Mouse (Mus musculus) lung, postnatal 25 days (tissue): ENCODE measurements around the gene Rbck1.
"Not testable (repeated sequence)": the region's sequence is repeated elsewhere in the genome, so short reads cannot be mapped to it uniquely, and the experiment has no call there.

Experiments
- DNase-seq: peaks from one replicate; pipeline ENCODE4 v3.0.0; 2022; ENCODE audit warnings: low spot score

Gene Rbck1

DNA sequence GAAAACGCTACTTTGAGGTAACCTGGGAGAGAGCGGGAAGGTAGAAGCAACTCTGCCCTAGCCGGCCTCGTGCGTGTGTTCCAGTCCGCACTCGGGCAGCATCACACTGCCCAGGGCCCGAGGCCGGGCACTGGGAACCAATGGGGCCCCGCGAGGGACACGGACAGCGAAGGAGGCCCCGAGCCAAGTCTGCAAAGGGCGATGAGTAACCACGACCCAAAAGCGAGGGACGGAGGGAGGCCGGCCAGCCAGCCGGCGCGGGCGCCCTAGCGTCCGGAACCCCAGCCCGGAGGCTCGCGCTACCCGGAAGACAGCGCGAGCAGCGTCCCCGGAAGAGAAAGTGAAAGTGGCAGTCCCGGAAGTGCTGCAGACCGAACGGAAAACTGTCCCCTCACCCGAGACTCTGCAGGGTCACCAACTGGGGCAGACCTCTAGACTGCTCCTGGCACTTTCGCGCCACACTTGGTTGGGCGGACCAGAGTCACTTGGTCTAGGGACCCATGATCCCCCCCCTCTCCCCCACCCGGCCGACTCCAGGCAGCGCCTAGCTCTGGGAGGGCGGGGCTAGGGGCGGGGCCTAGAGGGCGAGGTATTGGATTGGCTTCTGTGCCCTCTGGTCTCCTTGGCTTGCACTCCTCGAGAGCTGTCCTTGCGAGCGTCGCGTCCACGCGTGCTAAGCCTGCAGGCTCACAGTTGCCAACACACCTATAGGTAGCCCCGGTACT, at the start of gene Rbck1:
Gene Rbck1 (minus strand): TSS at position 553 of the 725 bp plus-strand sequence.
- peak; percentile 90 for DNase-seq

DNA sequence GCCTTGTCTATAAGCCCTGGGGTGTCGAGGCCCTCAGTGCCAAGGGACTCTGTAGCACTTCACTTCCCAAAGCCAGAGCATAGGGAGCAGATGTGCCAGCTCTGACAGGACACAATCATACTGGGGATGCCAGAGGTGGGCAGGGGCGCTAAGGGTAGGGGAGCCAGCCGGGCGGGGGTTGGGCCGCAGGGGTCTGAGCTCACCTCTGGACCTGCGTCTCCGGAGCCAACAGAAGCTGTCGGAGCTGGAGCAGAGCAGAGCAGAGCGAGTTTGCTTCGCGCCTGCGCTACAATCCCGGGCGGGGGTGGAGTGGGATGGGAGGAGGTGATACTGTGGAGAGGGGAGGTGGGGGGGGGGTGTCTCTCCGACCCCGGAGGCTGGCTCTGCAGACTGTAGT, 43.9 kb upstream of the Rbck1 start, which contains the start of gene Nrsn2:
Gene Nrsn2 (minus strand): TSS at position 294 of the 397 bp plus-strand sequence.
- DNase-seq = no peak

DNA sequence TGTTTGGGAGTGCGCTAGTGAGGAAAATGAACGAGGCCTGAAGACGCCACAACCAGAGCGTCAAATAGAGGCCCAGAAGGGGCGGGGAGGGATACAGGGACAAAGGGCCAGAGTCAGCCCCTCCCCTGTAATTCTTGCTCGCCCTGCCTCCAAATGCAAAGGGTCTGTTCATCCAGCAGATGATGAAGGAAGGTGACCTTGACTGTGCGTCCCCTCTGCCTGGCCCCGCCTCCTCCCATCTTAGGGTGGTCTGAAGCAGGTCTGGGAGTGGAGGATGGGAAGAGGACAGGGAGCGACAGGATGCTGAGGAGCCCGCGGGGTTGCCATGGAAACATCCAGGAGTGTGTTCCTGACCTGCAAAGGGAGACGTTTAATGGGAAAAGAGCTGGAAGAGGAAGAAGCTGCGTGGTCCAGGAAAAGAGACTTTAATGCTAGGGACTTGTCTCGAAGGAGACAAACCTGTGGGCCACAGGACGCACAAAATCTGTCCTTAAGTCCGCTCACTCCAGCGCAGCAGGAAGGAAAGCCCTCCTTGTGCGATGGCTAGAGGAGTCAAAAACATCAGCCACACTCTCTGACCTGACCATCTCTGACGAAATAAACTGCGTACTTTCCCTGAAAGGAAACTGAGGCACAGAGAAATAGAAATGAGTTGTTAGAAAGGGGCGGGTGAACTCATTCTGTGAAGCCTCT, 43.3 kb upstream of the Rbck1 start:
- DNase-seq = no peak

DNA sequence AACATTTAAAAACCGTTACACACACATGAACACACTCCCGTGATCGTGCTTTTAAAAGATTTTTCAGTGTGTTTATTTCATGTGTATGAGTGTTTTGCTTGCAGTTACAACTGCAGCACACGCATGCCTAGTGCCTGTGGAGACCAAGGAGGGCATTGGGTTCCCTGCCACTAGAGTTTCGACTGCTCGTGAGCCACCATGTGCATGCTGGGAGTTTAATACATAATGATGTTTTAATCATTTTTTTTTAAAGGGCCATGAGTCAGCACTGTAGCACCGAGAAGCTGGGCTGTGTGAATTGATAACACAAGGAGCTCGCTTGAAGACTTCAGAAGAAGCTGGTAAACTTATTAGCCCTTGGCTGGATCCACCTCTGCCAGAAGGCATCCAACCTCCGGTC, 41.1 kb upstream of the Rbck1 start:
- no peak for DNase-seq

DNA sequence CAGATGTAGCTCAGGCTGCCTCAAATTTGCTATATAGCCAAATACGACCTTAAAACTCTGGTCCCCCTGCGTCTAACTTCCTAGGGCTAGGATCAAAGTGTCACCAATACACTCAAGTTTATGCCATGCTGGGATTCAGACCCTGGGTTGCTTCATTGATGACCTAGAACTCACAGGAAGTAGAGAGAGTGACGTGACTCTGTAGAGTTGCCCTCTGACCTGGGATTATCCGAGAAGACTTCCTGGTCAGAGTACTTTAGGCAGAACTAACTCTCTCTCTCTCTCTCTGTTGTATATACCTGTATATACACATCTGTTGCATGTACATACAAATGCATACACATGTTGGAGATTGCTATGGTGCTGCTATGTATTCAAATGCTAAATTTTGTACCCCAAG, 40.2 kb upstream of the Rbck1 start:
- no peak for DNase-seq

DNA sequence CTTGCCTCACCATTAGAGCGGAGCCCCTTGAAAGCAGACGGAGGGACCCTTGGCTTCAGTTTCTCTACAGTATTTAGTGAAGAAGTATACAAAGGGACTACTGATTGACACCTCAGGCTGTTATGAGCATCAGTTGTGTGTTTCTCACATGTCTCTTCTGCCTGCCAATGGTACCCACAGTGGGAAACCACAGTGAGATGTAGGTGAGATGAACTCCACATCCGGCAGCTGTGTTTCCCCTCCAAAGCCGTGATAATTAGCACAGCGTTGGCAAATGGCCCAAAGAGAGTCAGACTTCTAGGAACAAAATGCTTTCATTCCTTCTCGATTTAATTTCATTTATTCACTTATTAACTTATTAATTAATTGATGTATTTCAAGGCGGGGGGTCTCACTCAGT, 39.7 kb upstream of the Rbck1 start:
- DNase-seq = no peak

DNA sequence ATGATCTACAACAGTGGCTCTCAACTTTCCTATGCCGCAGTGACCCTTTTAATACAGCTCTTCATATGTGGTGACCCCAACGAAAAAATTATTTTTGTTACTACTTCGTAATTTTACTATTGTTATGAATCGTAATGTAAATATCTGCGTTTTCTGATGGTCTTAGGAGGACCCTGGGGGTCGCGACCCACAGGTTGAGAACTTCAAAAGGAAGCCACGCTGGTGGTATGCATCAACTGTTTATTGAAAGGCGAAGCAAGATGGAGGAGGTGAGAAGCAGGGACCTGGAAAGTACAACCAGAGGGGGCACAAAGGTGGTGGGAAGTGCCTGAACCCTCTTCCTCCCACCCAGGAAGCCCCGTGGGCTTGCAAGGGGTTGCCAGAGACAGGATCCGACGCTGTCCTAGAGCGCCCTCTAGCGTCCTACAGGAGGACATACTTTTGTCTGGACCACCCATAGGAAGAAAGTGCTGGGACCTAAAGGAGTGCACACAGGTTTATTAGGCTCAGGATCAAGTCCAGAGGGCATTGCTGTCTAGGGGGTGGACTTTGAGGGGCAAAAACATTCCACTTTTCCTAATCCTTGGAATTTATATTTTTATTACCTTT, 36.2 kb upstream of the Rbck1 start:
- DNase-seq = peak; percentile 62

DNA sequence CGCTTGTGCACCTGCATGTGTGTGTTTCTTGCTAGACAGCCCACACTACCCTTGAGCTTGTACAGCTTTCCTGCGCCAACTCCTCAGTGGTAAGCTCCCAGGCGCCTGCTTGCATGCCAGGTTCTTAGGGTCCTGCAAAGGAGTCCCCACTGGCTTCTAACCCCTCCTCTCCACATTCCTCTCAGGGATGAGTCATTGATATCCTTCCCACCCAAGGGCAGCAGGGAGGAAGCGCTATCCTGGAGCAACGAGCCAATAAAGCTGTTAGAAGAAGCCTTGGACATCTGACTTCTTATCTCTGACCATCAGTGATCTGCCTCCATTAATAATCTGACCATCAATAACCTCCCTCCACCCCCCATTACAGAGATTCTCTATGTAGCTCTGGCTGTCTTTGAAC, 35.5 kb upstream of the Rbck1 start:
- DNase-seq = no peak

DNA sequence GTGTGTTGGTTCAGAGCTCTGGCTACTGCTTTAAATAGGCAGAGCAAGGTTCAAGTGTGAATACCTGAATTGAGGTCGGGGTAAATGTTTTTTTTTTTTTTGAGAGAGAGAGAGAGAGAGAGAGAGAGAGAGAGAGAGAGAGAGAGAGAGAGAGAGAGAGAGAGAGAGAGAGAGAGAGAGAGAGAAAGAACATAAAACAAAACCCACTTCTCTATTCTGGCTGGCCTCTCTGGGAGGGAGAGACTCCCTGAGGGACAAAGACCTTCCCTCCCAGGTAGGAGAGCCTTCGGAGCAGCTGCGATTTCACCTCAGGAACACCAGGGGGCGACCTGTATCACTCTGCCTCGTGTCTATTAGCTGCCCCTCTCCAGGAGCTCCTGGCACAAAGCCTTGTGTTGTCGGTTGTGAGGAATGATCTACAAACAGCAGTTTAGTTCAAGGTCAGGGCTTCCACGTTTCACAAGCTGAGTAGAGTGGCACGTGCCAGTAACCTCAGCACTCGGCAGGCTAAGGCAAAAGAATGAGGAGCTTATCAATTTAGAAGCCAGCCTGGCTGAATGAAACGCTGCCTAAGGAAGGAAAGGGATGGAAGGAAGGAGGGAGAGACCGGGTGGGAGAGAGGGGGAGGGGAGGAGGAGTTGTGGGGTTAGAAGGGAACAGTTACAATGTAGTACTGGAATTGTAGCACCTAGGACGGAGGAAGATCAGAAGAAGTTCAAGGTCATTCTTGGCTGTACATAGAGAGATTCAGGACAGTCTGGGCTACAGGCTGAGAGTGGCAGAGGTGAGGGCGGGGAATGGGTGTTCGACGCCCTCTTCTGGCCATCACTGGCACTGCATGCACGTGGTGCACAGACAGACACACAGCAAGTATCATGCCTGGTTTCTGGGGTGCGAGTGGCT, 31.0 kb upstream of the Rbck1 start:
- DNase-seq = peak; percentile 88

DNA sequence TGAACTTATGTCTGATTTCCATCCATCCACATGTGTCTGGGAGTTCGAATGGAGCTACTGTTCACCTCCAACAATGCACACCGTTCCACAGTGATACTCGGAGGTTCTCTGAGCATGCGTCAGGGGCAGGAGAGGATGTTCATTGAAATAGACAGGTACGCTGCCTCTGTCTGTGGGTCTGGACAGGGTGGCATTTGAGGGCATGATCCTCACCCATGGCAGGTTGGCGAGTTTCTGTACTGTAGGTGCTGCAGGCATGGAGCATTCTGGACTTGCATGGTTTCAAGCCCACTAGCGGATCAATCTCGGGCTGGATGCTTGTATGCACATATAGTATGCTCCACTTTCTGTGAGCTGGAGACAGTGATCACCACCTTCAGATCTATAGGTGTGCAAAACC, 28.7 kb upstream of the Rbck1 start:
- no peak for DNase-seq

DNA sequence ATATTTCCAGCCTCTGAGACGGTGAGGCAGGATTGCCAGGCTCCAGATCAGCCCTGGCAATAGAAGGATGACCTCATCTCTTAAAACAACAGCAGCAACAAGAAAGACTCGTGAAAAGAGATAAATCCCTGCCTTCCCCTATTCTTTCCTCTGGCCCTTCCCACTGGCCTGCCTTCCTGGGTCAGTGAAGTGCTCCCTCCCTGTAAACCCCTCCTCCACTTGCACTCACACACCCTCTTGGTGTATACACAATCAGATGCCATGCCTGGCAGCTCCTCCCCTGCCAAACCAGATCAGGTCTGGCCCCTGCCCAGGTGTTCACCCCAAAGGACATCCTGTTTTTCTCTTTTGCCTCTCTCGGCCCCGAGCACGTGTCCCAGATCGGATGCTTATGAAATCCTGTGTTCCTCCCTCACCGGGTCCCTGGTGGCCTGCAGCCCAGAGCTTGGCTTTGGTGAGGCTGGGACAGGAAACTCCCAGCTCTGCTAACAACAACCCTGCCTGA, 27.9 kb upstream of the Rbck1 start:
- DNase-seq = peak; percentile 92

DNA sequence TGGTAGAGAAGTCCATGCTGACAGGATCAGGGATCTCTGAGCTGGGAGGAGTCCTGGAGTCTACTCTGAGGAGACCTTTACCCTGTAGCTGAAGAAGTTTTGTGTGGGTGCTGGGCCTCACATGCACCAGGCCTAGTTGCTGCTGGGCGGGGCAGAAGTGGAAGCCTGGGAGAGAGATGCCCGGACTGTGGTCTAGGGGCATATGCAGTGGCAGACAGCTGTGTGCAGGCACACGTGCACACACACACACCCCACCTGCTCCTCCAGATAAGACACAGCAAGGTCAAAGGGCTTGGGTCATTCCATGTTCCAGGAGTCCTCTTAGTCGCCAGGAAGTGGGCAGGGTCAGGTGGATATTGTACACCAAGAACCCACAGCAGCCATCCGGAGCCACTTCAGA, 27.2 kb upstream of the Rbck1 start:
- peak; percentile 22 for DNase-seq

DNA sequence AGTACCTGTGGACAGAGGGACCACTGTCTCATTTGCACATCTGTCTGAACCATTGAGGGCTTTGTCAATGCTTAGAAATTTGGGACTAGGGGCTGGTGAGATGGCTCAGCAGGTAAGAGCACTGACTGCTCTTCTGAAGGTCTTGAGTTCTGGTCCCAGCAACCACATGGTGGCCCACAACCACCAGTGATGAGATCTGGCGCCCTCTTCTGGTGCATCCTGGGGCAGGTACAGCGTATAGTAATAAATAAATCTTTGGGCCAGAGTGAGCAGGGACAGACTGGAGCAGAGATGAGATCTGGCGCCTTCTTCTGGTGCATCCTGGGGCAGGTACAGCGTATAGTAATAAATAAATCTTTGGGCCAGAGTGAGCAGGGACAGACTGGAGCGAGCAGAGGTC, 26.5 kb upstream of the Rbck1 start:
- DNase-seq = not testable (repeated sequence)

DNA sequence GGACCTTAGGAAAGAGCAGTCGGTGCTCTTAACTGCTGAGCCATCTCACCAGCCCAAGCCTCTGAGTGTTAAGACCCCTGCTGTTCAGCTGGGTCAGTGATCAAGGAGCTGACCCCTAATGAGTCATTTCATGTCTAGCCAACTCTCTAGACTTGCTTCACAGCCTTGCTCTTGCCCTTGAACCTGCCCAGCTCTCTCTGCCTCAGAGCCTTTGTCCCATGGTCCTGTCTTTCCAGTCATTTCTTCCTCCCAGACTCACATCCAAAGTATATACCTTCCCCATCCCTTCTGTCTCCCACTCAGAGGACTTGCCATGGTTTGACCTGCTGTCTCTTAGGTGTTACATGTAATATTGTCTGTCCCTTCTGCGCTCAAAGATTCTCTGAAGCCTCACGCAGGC, 24.8 kb upstream of the Rbck1 start:
- DNase-seq = no peak

DNA sequence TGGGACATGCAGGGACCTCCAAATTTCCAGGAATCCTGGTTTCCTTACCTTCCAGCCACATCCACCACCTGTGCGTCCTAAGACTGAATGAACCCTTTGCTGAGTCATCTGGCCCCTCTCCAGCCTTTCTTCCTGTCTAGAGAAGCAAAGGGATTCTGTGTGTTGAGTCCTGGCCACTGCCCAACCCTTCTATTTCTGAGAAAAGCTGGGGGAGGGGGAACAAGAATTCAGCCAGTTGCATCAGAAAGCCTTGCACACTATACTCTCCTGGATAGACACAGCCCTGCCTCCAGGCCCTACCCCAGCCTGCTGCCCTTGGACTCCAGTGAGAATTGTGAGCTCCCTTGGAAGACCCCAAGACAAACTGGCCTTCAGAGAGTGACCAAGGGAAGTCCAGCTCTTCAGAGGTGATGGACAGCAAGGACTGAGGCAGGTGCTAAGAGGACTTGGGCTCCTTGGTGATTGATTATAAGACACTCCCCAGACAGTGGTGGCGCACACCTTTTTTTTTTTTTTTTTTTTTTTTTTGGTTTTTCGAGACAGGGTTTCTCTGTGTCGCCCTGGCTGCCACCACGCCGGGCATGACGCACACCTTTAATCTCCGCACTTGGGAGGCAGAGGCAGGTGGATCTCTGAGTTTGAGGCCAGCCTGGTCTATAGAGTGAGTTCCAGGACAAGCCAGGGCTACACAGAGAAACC, 17.5 kb upstream of the Rbck1 start:
- peak; percentile 67 for DNase-seq

DNA sequence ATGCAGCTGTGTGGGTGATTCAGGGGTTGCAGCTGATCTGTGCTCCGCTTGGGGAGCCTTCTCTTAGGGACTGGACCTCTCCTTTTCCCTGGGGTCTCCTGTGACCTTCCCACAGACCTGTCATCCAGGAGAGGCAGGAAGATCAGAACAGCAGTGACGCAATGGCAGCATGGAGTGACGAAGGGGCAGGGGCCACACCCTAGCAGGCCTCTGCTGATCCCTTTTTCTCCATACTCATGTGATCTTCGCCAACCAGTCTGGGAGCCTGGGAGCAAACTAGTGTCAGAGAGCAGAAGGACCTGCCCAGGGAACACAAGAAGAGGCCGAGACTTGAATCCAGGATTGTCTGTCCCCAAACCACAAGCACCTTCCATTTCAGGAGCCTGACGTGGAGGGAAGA, 16.8 kb upstream of the Rbck1 start:
- no peak for DNase-seq

DNA sequence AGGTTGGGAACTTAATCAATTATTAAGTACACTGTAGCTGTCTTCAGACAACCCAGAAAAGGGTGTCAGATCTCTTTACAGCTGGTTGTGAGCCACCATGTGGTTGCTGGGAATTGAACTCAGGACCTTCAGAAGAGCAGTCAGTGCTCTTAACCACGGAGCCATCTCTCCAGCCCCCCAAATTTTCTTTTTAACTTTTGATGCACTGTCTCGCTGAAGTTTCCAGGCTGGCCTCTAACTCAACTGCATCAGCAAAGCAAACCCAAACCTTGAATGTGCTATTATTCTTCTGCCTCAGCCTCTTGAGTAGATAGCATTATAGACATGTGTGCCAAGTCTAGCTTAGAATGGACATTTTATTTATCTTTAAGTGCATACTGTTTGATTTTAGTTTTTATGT, 15.3 kb upstream of the Rbck1 start:
- no peak for DNase-seq

DNA sequence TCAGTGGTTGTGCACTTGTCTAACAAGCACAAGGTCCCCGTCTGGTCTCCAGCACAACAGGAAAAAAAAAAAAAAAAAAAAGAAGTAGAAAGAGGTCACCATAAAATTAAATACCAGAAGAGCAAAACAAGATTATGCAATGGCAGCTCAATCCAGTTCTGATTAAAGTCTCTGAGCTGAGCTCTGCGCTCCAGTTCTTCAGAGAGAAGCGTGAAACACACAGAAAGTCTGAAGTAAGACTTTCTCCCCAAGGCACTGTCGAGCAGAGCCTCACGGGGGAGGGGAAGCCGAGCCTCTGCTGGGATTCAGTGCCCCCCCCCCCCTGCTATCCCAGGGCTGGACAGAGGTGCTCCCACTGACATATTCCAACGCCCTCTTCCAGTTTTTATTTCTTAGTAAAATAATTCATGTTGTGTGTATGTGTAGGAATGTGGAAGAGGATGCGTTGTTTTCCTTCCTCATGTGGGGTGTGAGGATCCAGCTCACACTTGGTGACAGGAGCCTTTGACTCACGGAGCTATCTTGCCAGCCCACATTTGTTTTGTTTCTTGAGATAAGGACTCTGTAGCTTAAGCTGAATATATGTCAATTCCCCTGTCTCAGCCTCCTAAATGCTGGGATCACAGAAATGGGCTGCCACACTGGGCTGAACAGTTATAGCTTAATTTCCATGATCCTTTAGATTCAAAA, 14.5 kb upstream of the Rbck1 start:
- DNase-seq = no peak

DNA sequence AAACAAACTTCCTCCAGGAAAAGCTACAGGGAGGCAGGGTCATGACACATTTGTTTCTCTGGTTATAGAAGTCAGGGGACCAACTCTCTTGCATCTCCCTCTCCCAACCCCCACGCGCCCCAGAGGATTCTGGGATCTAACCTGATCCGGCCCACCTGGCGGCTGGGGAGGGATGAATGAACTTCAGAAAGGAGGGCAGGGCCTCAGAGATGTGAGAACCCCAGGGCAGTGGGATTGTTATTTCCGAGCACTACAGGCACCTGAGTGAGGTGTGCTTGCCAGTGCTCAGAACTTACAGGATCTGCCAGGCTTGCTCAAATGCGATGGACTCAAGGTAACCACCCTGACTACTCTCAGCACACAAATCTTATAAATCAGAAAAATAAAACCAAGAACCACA, 12.9 kb upstream of the Rbck1 start:
- no peak for DNase-seq

DNA sequence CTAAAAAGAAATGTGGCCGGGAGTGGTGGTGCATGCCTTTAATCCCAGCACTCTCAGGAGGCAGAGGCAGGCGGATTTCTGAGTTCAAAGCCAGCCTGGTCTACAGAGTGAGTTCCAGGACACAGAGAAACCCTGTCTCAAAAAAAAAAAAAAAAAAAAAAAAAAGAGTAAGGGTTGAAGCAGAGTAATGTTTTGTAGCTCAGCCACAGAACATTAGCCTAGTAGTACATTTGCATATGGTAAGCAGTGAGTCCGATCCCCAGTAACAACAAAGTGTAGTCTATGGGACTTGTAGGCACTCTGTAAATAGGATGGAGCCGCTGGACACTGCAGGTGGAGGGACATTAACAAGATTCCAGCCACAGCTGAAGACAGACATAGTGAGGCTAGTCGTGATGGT, 12.5 kb upstream of the Rbck1 start:
- no peak for DNase-seq

DNA sequence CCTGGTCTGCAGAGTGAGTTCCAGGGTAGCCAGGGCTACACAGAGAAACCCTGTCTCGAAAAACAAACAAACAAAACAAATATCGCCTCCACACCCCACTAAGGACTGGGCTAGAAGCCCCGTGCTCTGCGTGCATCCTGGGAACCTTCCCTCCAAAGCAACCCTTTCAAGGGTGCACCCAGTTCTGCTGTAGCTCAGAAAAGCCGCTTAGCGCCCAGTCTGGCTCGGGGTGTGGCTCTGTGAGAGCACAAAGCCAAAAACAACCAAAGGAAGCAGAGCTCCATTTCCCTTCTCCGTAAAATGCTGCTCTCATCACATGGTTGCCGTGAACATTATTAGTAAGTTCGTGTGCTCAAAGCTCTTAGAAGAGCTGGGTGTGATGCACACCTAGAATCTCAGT, 11.9 kb upstream of the Rbck1 start:
- DNase-seq = peak; percentile 35
